Mouse (Mus musculus): Measurements from ENCODE around the gene Olfr281. TPM values are rescaled to one million over a fixed set of nuclear protein-coding genes. Genes with fewer than 3 reads are reported as not detected.
"Not testable (repeated sequence)": the region's sequence is repeated elsewhere in the genome, so short reads cannot be mapped to it uniquely, and the experiment has no call there.

Gene Olfr281
- total RNA-seq (2014; rRNA removed) (not detected in 2 replicates), polyA plus RNA-seq (2015; fragmentation: Nextera tagmentation; extraction: Ambion mirVana) (not detected in 2 replicates)

DNA sequence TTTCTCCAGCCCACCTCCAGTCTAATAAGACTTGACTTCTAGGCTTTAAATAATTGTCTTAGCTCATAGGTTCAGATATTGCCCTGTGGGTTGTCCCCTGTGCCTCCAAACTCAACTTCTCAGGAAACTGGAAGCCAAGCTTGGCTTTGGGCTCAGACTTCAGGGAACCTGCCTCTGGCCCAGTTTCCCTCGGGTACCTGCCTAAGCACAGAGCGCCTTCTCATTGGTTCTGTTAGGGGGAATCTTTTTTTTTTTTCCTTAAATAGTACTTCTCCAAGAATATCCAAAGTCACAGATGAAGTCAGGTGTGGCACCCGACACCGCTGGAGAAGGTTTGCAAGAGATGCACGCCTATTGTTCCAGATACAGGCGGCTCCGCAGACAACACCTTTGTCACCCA is at the start of gene Olfr281:
TSS of gene Olfr281 (plus strand) at position 301 of the 400 bp plus-strand sequence.
- no peak for TF ChIP-seq CTCF (IDR thresholded peaks at IDR 0.05)
- H3K9ac ChIP-seq (replicated peaks; ENCODE audit: low read length, poor library complexity, severe bottlenecking) = no peak within 1 kb of the TSS
- WGBS = 94% methylated on average over 7 of the region's 7 CpGs
- DNase-seq (ENCODE audit: low spot score) = no peak
- no peaks in the 10 kb centered on the region for H3K9me3 ChIP-seq (ENCODE audit: low read length)
- ATAC-seq (ENCODE audit: low FRiP score) = no peak
- no peak within 1 kb of the TSS for H3K27ac ChIP-seq (ENCODE audit: low read depth, low read length)
- no peak within 1 kb of the TSS for H3K4me2 ChIP-seq (ENCODE audit: low read depth, low read length, poor library complexity, severe bottlenecking)
- H3K36me3 ChIP-seq (ENCODE audit: insufficient read depth, low read length) = no peaks in the 10 kb centered on the region
- H3K4me1 ChIP-seq (ENCODE audit: insufficient read depth, low read length) = no peaks in the 10 kb centered on the region
- no peak within 1 kb of the TSS for H3K4me3 ChIP-seq (ENCODE audit: low read depth, low read length)
- H3K27me3 ChIP-seq (ENCODE audit: insufficient read depth, low read length) = no peaks in the 10 kb centered on the region

DNA sequence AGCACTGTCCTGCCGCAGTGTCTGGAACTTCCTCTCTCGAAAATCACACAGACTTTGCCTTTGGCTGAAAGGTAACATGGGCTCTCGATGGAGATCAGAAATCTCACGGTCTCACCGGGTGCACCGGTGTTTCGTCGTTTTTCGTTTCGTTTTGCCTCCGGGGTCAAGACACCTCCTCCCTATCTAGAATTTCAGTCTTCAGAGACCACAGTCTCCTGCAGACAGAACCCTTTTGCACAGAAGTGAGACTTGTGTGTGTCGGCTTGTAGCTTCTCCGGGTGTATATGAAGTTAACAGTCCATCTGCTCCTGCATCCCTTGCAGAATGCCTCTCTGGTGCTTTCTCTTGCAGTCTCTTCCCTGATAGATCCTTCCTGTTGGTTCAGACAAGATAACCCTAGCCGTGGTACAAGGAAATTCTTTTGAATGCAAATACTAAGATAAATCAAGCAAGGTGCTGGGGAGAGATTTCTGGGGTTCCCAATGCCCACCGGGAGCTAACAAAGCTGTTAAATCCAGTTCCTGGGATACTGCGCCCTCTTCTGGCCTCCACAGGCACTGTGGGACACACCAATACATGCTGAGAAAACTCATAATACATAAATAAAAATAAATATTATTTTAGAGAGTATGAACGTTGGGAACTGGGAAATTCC is 43.9 kb upstream of the Olfr281 start:
- whole genome bisulfite sequencing = 75% methylated on average over 17 of the region's 17 CpGs
- Histone ChIP-seq H3K4me1 (ENCODE audit: insufficient read depth, low read length) (no peaks in the 10 kb centered on the region), H3K9ac (replicated peaks; ENCODE audit: low read length, poor library complexity, severe bottlenecking) (no peak overlapping the region), H3K27me3 (ENCODE audit: insufficient read depth, low read length) (no peaks in the 10 kb centered on the region), H3K4me3 (ENCODE audit: low read depth, low read length) (no peak overlapping the region), H3K4me2 (ENCODE audit: low read depth, low read length, poor library complexity, severe bottlenecking) (no peak overlapping the region), H3K36me3 (ENCODE audit: insufficient read depth, low read length) (no peaks in the 10 kb centered on the region), H3K9me3 (ENCODE audit: low read length) (no peaks in the 10 kb centered on the region), H3K27ac (ENCODE audit: low read depth, low read length) (no peak overlapping the region)
- DNase-seq (ENCODE audit: low spot score) (peak; percentile 22), ATAC-seq (ENCODE audit: low FRiP score) (no peak)
- peak; percentile 60 for TF ChIP-seq CTCF (IDR thresholded peaks at IDR 0.05)

DNA sequence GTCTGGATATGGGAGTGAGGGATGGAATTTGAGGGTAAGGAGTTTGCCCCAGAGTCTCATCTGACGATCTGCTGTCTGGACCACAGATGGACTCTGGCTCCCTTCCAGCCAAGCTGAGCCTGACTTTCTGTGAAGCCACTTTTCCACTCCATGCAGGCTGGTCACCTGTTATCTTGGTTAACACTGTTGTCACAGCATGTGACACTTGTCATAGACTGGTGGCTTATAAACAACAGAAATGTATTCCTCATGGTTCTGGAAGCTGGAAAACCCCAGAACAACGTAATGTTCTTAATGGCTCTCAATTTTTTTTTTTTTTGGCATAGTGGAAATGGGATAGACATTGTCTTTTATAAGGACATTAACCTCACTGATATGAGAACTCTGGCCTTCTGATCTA is 42.8 kb upstream of the Olfr281 start:
- Histone ChIP-seq H3K36me3 (ENCODE audit: insufficient read depth, low read length) (no peaks in the 10 kb centered on the region), H3K4me2 (ENCODE audit: low read depth, low read length, poor library complexity, severe bottlenecking) (no peak overlapping the region), H3K4me3 (ENCODE audit: low read depth, low read length) (no peak overlapping the region), H3K27ac (ENCODE audit: low read depth, low read length) (no peak overlapping the region), H3K9me3 (ENCODE audit: low read length) (no peaks in the 10 kb centered on the region), H3K27me3 (ENCODE audit: insufficient read depth, low read length) (no peaks in the 10 kb centered on the region), H3K4me1 (ENCODE audit: insufficient read depth, low read length) (no peaks in the 10 kb centered on the region), H3K9ac (replicated peaks; ENCODE audit: low read length, poor library complexity, severe bottlenecking) (no peak overlapping the region)
- DNase-seq (ENCODE audit: low spot score) = no peak
- TF ChIP-seq CTCF (IDR thresholded peaks at IDR 0.05) = no peak
- WGBS = 99% methylated on average over 2 of the region's 2 CpGs
- no peak for ATAC-seq (ENCODE audit: low FRiP score)

DNA sequence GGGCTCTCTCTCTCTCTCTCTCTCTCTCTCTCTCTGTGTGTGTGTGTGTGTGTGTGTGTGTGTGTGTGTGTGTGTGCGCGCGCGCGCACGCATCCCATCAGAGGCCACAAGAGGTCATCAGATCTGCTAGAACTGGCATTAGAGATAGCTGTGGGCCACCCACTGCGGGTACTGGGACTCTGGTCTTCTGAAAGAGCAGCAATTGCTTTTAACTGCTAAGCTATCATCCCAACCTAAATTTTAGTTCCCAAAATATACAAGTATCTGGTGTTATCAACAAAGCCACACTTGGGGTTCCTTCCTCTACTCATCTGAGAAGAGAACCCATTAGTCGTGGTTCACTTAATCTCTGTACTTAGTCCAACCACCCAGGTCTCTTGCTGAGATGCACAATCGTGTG is 42.1 kb upstream of the Olfr281 start:
- H3K9me3 ChIP-seq (ENCODE audit: low read length) = no peaks in the 10 kb centered on the region
- H3K4me3 ChIP-seq (ENCODE audit: low read depth, low read length) = no peak overlapping the region
- no peak for TF ChIP-seq CTCF (IDR thresholded peaks at IDR 0.05)
- DNase-seq (ENCODE audit: low spot score) (no peak), ATAC-seq (ENCODE audit: low FRiP score) (no peak)
- H3K36me3 ChIP-seq (ENCODE audit: insufficient read depth, low read length) = no peaks in the 10 kb centered on the region
- no peak overlapping the region for H3K27ac ChIP-seq (ENCODE audit: low read depth, low read length)
- H3K9ac ChIP-seq (replicated peaks; ENCODE audit: low read length, poor library complexity, severe bottlenecking) = no peak overlapping the region
- H3K27me3 ChIP-seq (ENCODE audit: insufficient read depth, low read length) = no peaks in the 10 kb centered on the region
- H3K4me2 ChIP-seq (ENCODE audit: low read depth, low read length, poor library complexity, severe bottlenecking) = no peak overlapping the region
- 91% methylated on average over 9 of the region's 9 CpGs for WGBS
- no peaks in the 10 kb centered on the region for H3K4me1 ChIP-seq (ENCODE audit: insufficient read depth, low read length)

DNA sequence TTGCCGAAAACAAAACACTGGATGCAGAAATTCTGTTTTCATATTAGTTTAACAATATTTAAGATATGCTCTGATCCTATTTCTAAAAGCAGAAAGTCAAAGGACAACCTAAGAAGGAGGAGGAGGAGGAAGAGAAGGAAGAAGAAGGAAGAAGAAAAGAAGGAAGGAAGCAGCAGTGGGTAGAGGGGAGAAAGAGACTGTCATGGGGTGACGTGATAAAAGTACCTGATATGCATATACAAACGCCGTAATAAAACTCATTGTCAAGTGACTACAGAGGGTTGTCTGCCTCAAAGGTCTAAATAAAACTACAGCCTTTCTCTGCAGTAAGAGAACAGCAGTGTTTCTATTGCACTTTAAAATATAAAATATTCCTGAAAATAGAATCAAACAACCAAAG is 36.4 kb upstream of the Olfr281 start:
- ATAC-seq (ENCODE audit: low FRiP score) (no peak), DNase-seq (ENCODE audit: low spot score) (no peak)
- Histone ChIP-seq H3K36me3 (ENCODE audit: insufficient read depth, low read length) (no peaks in the 10 kb centered on the region), H3K4me2 (ENCODE audit: low read depth, low read length, poor library complexity, severe bottlenecking) (no peak overlapping the region), H3K27me3 (ENCODE audit: insufficient read depth, low read length) (no peaks in the 10 kb centered on the region), H3K4me1 (ENCODE audit: insufficient read depth, low read length) (no peaks in the 10 kb centered on the region), H3K27ac (ENCODE audit: low read depth, low read length) (no peak overlapping the region), H3K4me3 (ENCODE audit: low read depth, low read length) (no peak overlapping the region), H3K9me3 (ENCODE audit: low read length) (no peaks in the 10 kb centered on the region), H3K9ac (replicated peaks; ENCODE audit: low read length, poor library complexity, severe bottlenecking) (no peak overlapping the region)
- no peak for TF ChIP-seq CTCF (IDR thresholded peaks at IDR 0.05)
- WGBS = 84% methylated on average over 4 of the region's 4 CpGs

DNA sequence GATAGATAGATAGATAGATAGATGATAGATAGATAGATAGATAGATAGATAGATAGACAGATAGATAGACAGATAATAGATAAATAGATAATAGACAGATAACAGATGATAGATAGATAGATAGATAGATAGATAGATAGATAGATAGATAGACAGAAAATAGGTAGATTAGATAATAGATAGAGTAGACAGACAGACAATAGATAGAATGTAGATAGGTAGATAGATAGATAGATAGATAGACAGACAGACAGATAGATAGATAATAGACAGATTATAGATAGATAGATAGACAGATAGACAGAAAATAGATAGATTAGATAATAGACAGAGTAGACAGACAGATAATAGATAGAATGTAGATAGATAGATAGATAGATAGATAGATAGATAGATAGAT is 35.6 kb upstream of the Olfr281 start:
- ATAC-seq (ENCODE audit: low FRiP score); H3K9me3 ChIP-seq (ENCODE audit: low read length); H3K4me1 ChIP-seq (ENCODE audit: insufficient read depth, low read length); DNase-seq (ENCODE audit: low spot score); H3K4me3 ChIP-seq (ENCODE audit: low read depth, low read length); H3K36me3 ChIP-seq (ENCODE audit: insufficient read depth, low read length); H3K9ac ChIP-seq (replicated peaks; ENCODE audit: low read length, poor library complexity, severe bottlenecking); H3K27me3 ChIP-seq (ENCODE audit: insufficient read depth, low read length); H3K27ac ChIP-seq (ENCODE audit: low read depth, low read length); H3K4me2 ChIP-seq (ENCODE audit: low read depth, low read length, poor library complexity, severe bottlenecking): not testable (repeated sequence)

Data from midbrain, postnatal 0 days (tissue).